Mouse (Mus musculus): ENCODE measurements around the gene Tmem266. TPM values are rescaled to one million over a fixed set of nuclear protein-coding genes. Genes with fewer than 3 reads are reported as not detected.
A peak's percentile ranks its signal among the peaks of the same experiment; 100 is the strongest.

Gene Tmem266
- total RNA-seq (2014; rRNA removed) (1.5 TPM in 2 replicates), polyA plus RNA-seq (2012; rRNA removed) (1.5 and 1.7 TPM in 2 replicates)

DNA sequence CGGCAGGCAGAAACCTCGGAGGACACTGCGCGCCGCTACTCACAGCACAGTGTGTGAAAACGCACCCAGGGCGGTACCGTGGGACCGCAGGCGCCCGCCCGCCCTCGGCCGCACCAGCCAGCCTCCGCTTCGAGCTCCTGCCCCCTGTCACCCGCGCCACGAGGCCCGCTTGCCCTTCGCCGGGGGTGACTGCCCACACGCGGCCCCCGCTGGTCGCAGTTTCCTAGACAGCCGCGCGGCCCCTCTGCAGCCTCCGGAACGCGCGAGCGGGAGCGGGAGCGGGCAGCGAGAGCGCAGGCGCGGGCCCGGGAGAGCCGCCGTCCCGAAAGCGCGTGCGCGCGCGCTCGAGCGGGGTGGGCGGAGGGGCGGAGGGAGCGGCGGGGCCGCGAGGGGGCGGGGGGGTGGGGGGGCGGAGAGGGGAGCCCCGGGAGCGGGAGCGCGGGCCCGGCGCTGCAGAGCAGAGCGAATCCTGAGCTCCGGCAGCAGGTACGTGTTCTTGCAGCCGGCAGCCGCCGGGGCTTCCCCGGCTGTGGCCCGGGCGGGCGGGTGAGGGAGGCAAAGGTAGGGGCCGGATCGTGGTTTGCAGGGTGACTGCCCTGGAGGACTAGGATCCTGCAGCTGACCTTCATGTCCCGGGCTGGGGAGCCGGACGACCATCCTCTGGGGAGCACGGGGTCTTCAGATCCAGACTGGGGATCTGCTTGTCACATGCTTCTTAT lies at the start of gene Tmem266, which contains the start of gene Nrg4:
Tmem266 (plus strand) TSS at position 399 of the 719 bp plus-strand sequence.
Nrg4 (minus strand) TSS at position 330 of the 719 bp plus-strand sequence.
- Histone ChIP-seq H3K27ac (replicated peaks; ENCODE audit: insufficient read depth, low read depth, low read length) (peak within 1 kb of the TSS; percentile 88), H3K4me3 (ENCODE audit: insufficient read depth, low read depth, low read length) (peak within 1 kb of the TSS; percentile 99), H3K27me3 (ENCODE audit: control insufficient read depth, insufficient read depth, low read length) (no peaks in the 10 kb centered on the region), H3K79me2 (ENCODE audit: control insufficient read depth, insufficient read depth, low read length) (no peaks in the 10 kb centered on the region), H3K4me1 (ENCODE audit: control insufficient read depth, insufficient read depth, low read length) (peaks cover 8% of the 10 kb centered on the region; the same call in 1 of the 2 replicates), H3K9ac (ENCODE audit: low read depth, low read length) (peak within 1 kb of the TSS; percentile 100), H3K36me3 (ENCODE audit: control insufficient read depth, insufficient read depth, low read length) (no peaks in the 10 kb centered on the region)
- under 1% methylated on average over 74 of the region's 82 CpGs for WGBS
- peak; percentile 50 for DNase-seq (ENCODE audit: extremely low read depth, low read depth, low spot score)
- no peak for TF ChIP-seq CTCF (IDR thresholded peaks at IDR 0.05; ENCODE audit: low read depth, low read length)
- peak; percentile 26; the same call in 1 of the 2 replicates for TF ChIP-seq POLR2A (IDR thresholded peaks at IDR 0.05; ENCODE audit: extremely low read depth, insufficient read depth, low read length)

DNA sequence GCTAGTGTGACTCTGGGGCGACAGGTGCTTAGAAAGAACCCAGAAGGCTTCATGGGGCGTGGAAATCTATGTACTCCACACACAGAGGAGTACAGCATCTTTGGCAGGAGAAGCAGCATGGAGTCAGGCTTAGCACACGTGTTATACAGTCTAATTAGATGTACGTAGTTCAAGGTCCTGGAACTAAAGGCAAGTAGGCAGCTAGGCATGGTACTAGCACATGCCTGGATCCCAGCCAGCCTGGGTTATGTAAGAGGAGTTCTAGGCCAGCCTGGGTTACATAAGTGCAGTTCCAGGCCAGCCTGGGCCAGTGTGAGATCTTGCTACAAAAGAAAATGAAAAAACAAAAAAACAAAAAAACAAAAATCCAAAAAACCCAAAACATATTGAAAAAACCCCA lies 49.2 kb upstream of the Tmem266 start:
- 23% methylated on average over 4 of the region's 4 CpGs for WGBS
- TF ChIP-seq POLR2A (IDR thresholded peaks at IDR 0.05; ENCODE audit: extremely low read depth, insufficient read depth, low read length) (no peak), CTCF (IDR thresholded peaks at IDR 0.05; ENCODE audit: low read depth, low read length) (no peak)
- H3K36me3 ChIP-seq (ENCODE audit: control insufficient read depth, insufficient read depth, low read length), result no peaks in the 10 kb centered on the region
- no peaks in the 10 kb centered on the region for H3K27me3 ChIP-seq (ENCODE audit: control insufficient read depth, insufficient read depth, low read length)
- H3K27ac ChIP-seq (replicated peaks; ENCODE audit: insufficient read depth, low read depth, low read length), result peak overlapping the region; percentile 29; the same call in 1 of the 2 replicates
- H3K4me3 ChIP-seq (ENCODE audit: insufficient read depth, low read depth, low read length), result no peak overlapping the region
- no peaks in the 10 kb centered on the region for H3K79me2 ChIP-seq (ENCODE audit: control insufficient read depth, insufficient read depth, low read length)
- peak; percentile 96 for DNase-seq (ENCODE audit: extremely low read depth, low read depth, low spot score)
- no peak overlapping the region for H3K9ac ChIP-seq (ENCODE audit: low read depth, low read length)
- peaks cover 8% of the 10 kb centered on the region; the same call in 1 of the 2 replicates for H3K4me1 ChIP-seq (ENCODE audit: control insufficient read depth, insufficient read depth, low read length)

DNA sequence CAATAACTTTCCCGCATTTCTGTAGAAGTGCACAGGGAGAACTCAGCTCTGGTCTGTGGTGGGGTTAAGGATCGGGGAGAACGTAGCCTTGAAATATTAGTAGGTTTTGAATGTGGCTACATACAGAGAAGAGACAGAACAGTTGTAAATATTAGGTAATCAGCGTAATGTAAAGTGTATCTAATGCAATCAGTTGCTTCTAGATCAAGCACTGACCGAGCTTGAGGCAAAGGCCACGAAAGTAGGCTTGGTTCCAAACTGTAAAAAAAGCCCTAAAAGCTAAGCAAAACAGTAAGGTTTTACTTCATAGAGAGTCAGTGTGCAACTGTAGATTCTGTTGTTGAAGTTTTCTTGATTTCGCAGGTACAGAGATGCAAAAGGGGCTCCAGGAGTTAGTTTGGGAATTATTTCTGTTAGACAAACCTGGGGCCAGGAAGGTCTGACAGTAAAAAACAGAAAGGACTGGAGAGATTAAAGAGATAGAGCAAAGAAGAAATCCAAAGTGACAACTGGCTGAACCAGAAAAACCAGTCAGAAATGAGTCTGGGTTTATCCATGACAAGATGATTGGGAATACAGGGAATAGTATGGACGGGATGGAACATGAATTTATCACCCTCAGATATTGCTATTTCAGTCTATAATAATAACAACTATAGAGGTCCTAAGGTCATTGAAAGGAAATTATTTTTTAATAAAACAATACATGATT lies 47.4 kb upstream of the Tmem266 start:
- WGBS, result 50% methylated on average over 8 of the region's 8 CpGs
- H3K27me3 ChIP-seq (ENCODE audit: control insufficient read depth, insufficient read depth, low read length), result no peaks in the 10 kb centered on the region
- TF ChIP-seq CTCF (IDR thresholded peaks at IDR 0.05; ENCODE audit: low read depth, low read length) (no peak), POLR2A (IDR thresholded peaks at IDR 0.05; ENCODE audit: extremely low read depth, insufficient read depth, low read length) (no peak)
- DNase-seq (ENCODE audit: extremely low read depth, low read depth, low spot score), result peak; percentile 79
- no peak overlapping the region for H3K9ac ChIP-seq (ENCODE audit: low read depth, low read length)
- H3K27ac ChIP-seq (replicated peaks; ENCODE audit: insufficient read depth, low read depth, low read length), result peak overlapping the region; percentile 37; the same call in 1 of the 2 replicates
- peaks cover 11% of the 10 kb centered on the region for H3K4me1 ChIP-seq (ENCODE audit: control insufficient read depth, insufficient read depth, low read length)
- no peak overlapping the region for H3K4me3 ChIP-seq (ENCODE audit: insufficient read depth, low read depth, low read length)
- H3K36me3 ChIP-seq (ENCODE audit: control insufficient read depth, insufficient read depth, low read length), result no peaks in the 10 kb centered on the region
- no peaks in the 10 kb centered on the region for H3K79me2 ChIP-seq (ENCODE audit: control insufficient read depth, insufficient read depth, low read length)

DNA sequence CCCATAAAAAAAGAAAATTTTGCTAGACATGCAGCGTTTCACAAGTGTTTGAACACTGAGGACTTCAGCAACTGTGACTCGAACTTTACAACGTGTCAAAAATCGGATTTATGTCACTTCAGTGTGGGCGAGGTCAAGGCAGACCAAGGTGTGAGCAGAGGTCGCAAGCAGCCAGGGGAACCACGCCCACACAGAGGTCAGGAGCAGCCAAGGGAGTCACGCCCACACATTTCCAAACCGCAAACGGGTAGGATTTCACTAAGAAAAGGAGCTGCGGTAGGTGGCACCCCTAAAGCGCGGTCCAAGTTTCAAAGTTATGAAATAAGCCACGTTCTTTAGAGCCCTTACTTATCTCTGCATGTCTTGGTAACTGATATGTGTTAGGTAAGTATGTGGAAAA lies 43.2 kb upstream of the Tmem266 start:
- 0 out of 2 replicates have a peak overlapping the region, but pooled peaks have one; percentile 48 for H3K4me3 ChIP-seq (ENCODE audit: insufficient read depth, low read depth, low read length)
- 3% methylated on average over 14 of the region's 14 CpGs for WGBS
- no peaks in the 10 kb centered on the region for H3K79me2 ChIP-seq (ENCODE audit: control insufficient read depth, insufficient read depth, low read length)

DNA sequence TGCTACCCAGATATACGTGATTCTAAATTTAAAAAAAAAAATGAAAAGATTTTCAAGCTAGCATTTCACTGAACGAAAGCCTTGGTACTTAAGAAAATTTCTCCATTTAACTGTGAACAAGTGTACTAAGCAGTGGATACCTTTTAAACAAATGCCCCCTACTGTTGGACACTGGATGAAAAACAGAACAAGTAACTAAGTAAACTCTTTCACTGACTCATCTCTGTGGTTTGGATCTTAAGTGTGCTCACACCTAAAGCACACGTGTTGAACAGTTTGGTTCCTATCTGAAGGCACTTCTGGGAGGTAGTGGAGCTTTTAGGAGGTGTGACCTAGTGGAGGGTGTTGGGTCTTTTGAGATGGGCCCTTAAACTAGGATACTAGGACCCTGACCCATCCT lies 41.5 kb upstream of the Tmem266 start:
- H3K9ac ChIP-seq (ENCODE audit: low read depth, low read length), result no peak overlapping the region
- no peak overlapping the region for H3K4me3 ChIP-seq (ENCODE audit: insufficient read depth, low read depth, low read length)
- 80% methylated on average over 3 of the region's 3 CpGs for WGBS
- DNase-seq (ENCODE audit: extremely low read depth, low read depth, low spot score), result peak; percentile 37
- peaks cover 2% of the 10 kb centered on the region for H3K4me1 ChIP-seq (ENCODE audit: control insufficient read depth, insufficient read depth, low read length)
- H3K79me2 ChIP-seq (ENCODE audit: control insufficient read depth, insufficient read depth, low read length), result no peaks in the 10 kb centered on the region
- H3K27me3 ChIP-seq (ENCODE audit: control insufficient read depth, insufficient read depth, low read length), result no peaks in the 10 kb centered on the region
- TF ChIP-seq CTCF (IDR thresholded peaks at IDR 0.05; ENCODE audit: low read depth, low read length) (no peak), POLR2A (IDR thresholded peaks at IDR 0.05; ENCODE audit: extremely low read depth, insufficient read depth, low read length) (no peak)
- no peaks in the 10 kb centered on the region for H3K36me3 ChIP-seq (ENCODE audit: control insufficient read depth, insufficient read depth, low read length)
- no peak overlapping the region for H3K27ac ChIP-seq (replicated peaks; ENCODE audit: insufficient read depth, low read depth, low read length)

More for the DNA sequence above, 43.2 kb upstream of the Tmem266 start:
- TF ChIP-seq POLR2A (IDR thresholded peaks at IDR 0.05; ENCODE audit: extremely low read depth, insufficient read depth, low read length), result no peak
- TF ChIP-seq CTCF (IDR thresholded peaks at IDR 0.05; ENCODE audit: low read depth, low read length), result no peak
- peaks cover 8% of the 10 kb centered on the region for H3K4me1 ChIP-seq (ENCODE audit: control insufficient read depth, insufficient read depth, low read length)
- H3K9ac ChIP-seq (ENCODE audit: low read depth, low read length), result no peak overlapping the region
- H3K27me3 ChIP-seq (ENCODE audit: control insufficient read depth, insufficient read depth, low read length), result no peaks in the 10 kb centered on the region
- H3K36me3 ChIP-seq (ENCODE audit: control insufficient read depth, insufficient read depth, low read length), result no peaks in the 10 kb centered on the region
- no peak overlapping the region for H3K27ac ChIP-seq (replicated peaks; ENCODE audit: insufficient read depth, low read depth, low read length)
- DNase-seq (ENCODE audit: extremely low read depth, low read depth, low spot score), result peak; percentile 91
